Mouse (Mus musculus) liver, adult (tissue): ENCODE data around the gene Tbck.

Experiments used
- GATA4 ChIP-seq: IDR thresholded peaks from 2 replicates; pipeline ENCODE4 v1.6.1; 2014; ENCODE audit warnings: mild to moderate bottlenecking, low read length; ENCODE audit not compliant: insufficient replicate concordance

Gene Tbck

DNA sequence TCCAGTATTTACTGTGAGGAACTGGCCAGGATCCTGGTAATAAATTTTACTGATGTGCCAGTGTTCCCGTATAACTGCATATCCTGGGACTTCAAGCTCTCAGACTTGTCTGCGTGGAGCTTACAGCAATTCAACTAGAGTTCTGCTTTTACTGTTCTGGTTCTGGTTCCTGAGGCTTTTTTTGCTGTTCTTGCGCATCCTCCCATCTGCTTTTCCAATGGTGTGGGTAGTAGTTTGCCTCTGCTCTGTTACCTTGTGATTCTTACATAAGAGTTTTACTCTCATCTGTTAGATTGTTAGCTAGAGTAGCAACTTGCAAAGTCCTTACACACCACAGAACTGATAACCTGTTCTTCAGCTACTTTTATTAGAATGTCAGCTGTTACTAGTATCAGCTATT lies 40.4 kb downstream of the Tbck start:
- no peak for TF ChIP-seq GATA4

DNA sequence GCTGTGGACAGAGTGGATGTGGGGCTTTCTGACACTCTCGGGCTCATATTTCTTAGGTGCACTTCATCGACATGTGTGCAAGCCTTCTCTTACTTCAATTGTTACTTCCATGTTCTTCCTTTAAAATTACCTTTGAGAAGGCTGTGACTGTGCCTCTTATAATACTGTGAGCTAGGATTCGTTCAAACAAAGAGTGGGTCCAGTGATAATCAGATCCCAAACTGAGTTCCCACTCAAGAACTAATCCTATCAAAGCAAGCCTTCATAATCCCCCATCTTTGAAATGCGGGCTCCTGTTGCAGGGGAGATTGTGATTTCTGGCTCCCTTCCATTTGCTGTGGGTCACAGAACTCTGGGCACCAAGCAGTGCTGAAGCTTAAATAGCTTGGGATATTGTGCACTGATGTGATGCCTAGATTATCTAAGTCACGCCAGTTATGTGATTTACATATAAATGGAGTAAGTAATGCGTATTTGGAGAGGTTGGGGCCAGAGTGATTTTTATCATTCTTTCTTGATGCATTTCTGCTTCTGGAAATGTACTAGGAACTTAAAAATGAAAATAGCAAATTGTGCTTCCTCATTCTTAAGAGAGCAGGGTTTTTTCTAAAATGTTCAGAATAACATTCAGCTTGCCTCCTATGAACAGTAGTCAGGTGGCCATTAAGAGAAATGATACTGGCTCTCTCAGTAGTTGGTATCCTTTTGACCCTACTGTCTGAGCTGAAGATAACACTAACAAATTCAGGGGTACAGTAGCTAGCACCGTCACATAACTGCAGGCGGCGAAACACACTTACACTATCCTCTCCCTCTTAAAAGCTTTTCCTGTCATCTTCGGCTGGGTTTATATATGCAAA lies 60.6 kb downstream of the Tbck start:
- no peak for TF ChIP-seq GATA4

DNA sequence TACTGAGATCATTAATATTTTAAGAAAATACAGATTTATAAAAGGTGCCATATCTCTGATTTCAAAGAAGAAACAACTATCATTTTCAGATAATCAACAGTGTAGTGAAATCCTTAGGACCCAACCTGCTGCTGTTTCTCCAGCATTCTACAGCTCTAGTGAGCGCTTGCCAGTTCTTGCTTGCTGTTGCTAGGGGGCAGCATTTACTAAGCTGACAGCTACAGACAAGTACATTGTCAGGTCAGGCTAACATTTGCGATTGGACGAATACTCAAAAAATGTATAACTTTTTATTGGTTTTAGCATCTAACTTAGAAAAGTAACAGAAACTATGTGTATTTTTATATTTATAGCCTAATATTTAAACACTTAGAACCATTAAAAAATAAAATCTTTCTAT lies 63.1 kb downstream of the Tbck start:
- no peak for TF ChIP-seq GATA4

DNA sequence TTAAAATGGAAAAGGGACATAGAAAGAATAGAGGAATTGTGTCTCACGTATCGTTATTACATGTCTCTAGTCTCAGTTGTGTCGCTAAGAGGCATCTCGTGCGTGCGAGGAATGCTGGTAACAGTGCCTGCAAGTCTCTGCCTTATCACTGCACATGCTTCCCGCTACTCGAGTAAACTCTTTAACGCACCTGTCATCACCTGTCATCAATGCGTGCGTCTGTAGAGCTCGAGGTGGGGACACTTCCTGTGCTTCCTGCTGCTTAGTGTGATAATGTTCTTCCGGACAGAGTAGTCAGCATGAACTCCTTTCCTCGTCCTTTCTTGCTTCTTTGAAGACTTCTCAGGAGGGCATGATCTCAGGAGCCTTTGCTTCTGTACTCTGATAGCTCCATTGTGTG lies 63.8 kb downstream of the Tbck start:
- no peak for TF ChIP-seq GATA4

DNA sequence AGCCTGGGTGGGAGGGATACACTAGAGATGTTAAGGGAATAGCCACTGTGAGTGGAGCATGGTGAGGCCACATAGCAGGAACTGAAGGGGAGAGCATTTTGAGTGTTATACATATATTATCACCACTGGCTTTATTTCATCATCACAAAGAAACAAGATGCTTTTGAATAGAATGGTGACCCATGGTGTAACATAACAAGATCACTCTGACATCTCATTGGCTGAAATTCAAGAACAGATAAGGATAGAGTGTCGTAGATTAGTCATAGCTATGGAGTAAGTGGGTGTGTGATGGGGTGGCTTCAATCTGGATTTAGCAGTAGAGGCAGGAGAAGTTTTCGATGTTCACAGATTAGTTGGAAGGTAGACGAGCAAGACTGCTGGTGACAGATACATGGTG lies 64.8 kb downstream of the Tbck start:
- no peak for TF ChIP-seq GATA4

DNA sequence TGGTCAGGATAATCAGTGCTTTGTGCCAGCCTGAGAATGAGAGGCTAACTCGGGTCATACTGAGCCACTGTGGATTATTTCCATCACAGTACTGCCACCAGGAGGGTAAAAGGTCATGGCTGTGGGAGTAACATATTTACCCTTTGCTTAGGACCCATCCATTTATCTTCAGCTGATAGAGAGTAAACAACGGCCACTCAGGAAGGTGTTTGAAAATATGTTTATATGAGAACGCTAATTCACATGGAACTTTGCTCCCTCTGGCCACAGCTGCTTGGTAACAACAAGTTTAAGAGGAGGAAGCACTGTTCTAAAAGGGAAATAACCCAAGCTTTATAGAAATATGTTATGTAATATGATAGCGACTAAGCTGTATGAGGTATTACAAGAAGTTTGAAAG lies 68.8 kb downstream of the Tbck start:
- TF ChIP-seq GATA4, result no peak

DNA sequence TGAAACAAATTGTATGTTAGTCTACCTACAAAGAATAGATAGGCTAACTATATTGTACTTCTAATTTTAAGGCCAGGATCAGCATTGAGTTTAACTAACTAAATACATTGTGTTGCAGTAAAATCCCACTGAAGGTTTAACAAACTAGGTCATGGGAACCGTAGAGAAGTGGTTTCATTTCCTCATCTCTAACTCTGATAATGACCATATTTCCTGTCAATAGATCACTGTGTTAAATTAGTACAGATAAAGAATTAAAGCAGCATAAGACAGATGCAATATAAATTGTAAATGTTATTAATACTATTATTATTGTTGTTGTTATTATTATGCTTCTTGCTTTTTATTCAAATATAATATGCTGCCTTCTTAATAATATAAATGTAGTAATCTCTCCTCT lies 72.3 kb downstream of the Tbck start:
- no peak for TF ChIP-seq GATA4

DNA sequence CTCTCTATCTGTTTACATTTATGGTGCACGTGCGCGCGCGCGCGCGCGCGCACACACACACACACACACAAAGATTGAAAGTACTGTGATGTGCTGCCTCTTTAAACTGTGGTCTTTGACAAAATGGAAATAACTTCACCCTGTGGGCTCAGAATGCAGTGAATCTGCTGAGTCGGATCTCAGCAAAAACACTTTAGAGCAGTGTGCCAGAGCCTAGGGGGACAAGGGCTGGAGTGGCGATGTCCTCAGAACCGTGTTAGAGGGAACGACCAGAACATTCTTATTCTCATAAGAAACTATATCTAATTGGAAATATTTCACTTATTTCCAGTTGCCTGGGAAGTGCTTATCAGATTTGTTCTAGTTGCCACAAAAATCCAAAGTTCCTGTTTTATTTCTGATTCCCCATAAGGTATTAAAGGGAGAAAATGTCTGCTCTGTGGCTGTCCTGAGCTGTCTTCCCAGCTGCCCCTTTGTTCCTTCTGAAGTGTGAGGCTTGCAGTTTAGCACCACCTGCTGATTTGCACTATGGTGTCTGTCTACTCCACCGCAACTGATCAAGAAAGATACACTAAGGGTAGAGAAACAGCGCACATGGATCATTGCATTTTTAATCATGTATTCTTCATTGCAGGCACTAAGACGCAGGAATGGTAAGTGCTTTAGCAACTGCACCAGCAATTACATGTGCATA lies 82.2 kb downstream of the Tbck start:
- TF ChIP-seq GATA4, result no peak

DNA sequence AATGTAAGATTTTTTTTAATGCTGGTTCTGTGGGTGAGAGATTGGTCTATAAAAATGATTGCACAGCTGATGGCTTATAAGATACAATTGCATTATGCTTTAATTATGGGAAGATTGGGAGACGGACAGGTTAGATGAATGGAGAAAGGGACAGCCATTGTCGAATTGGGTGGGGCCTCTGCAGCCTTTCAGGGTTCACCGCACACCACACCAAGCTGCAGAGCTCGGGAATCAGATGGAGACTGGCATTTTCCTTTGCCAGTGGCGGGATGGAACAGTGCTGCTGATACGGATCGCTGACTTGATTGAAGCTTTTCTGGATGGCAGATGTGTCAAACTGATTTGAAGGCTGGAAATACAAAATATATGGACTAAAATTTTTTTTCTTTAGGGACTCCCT lies 88.1 kb downstream of the Tbck start:
- TF ChIP-seq GATA4, result no peak

DNA sequence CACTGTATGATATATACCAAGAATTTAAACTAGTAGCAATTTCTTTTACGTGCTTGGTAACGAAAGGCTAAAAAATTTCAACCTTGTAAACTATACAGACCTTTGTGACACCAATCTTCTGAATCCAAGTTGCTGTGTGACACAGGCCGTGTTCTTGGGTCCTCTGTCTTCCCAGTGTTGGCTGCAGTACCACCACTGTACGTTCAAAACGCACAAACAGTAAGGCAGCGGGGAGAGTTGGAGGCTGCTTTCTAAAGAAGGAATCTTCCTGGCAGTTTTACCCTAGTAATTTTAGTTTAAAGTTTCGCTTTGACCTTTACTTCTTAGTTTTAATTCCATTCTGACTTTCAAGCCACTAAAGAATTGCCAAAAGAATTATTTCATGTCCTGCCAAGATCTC lies 92.7 kb downstream of the Tbck start:
- no peak for TF ChIP-seq GATA4

DNA sequence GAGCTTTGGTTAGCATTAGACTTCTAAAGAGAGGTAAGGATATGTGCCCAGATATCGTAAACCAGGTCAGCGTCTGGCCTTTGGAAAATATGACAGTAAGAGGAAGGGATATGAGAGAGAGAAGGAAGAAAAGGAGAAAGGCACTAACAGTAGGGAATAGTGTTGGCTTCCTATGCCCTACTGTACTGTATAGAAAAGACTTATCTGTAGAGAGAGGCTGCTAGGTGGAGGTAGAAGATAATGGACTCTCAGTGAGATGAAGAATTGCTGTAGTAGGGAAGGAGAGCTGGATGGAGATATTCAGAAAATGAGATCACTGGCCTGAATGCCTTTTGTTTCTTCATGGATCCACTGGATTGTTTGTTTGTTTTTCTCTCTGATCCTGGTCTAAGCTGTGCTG lies 97.2 kb downstream of the Tbck start:
- no peak for TF ChIP-seq GATA4

DNA sequence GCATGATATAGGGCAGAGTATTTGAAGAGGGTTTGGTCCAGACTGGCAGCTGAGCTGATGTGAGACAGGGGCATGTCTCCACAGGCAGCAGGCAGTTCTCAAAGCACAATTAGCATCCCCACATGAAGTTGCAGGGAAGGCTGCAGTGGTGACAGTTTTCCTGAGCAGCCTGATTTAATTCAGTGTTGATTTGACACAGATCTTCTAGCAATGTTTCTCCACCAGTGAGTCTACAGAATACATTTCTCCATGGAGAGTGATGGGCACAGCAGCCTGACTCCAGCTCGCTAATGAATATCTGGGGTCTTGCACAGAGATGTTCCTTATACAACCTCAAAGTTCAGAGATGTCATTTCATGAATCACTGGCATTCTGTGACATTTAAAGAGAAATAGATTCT lies 99.1 kb downstream of the Tbck start:
- no peak for TF ChIP-seq GATA4

DNA sequence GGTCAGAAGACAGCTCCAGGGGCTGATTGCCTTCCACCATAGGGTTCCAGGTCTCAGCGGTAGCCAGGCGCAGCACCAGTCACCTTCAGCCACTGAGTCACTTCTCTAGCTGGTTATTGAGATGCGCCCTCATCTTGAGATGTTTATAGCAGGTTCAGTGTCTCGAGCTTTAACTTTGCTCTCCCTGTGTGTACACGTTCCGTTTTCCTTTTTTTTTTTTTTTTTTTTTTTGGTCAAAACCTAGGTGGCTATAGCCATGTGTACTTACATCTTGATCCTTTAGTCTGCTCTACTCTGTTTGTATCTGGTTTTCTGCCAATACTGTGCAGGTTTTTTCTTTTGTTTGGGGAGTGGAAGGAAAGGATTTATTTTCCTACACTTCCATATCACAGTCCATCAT lies 100.8 kb downstream of the Tbck start:
- TF ChIP-seq GATA4, result no peak

DNA sequence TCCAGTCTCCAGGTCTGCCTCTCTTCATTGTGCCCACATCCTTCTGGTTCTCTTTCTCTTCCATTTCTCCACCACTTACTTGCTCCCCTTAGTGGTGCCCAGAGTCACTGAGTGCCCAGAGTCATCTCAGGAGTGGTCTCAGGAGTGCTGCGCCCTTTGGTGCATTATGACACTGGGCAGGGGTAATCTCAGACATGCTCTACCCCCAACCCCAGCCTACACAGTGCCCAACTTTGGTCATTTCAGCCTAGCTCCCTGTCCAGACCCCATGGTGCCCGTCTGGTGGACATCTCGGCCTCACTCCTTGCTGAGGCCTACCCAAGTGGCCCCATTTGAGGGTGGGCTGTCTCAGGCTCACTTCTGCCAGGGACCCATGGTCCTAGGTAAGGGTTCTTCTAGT lies 102.7 kb downstream of the Tbck start:
- no peak for TF ChIP-seq GATA4

DNA sequence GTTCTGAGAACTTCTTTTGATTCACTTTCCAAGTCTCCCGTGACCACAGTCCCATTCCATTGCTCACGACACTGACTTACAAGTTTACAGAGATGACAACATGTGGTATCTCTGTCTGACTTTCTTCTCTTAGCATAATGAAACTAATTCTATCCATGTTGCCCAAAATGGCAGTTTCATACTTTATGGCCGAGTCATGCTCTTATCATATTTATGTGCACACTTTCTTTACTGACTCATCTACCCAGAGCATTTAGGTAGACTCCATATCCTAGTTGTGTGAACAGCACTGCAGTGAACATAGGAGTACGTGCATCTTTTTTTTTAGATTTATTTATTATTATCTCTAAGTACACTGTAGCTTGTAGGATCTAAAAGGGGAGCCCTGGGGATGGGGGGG lies 103.8 kb downstream of the Tbck start:
- TF ChIP-seq GATA4, result no peak

DNA sequence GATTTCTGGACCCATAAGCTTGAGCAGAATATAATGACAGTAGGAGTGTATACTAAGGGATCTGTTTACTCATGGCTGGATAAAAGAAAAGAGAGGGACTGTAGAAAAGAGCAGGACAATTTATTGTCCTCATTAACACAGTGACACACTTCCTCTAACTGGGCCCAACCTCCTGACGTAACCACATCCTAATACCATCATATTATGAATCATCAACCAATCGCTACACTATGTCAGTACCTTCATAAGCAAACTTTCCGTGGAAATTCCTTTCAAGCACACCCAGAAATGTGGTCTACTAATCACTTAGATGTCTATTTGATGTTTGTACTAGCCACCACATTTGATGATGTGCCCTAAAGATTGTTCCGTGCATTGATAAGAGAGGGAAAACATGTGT lies 107.2 kb downstream of the Tbck start:
- TF ChIP-seq GATA4, result no peak

DNA sequence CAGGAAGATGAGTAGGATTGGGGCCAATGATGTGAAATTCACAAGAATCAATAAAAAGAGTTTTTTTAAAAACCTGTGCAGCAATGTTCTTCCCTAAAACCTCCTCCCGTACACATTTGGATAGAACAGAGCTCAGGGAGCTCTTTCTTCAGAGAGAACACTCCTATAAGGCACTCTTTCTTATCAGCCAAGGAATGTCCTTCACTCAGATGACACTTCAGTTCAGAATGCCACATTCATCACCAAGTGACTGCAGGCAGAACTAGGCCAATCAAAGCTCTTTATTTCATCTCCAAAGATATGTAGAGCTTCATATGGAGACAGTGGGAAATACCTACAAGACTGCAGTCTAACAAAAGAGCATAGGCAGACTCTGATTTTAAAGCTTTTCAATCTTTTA lies 116.3 kb downstream of the Tbck start:
- TF ChIP-seq GATA4, result no peak

DNA sequence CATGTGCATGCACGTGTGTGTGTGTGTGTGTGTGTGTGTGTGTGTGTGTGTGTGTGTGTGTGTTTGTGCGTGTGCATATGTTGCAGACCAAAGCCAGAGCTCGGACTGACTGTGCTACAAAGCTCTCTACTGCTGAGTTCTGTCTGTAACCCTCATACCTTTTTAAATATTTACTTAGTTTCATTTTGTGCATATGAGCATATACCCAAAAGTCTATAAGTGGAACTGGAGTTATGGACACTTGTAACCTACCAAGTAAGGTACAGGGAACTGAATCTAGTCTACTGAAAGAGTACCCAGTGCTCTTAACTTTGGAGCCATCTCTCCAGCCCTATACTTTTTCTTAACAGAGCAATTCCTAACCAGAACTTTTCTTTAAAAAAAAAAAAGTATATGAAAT lies 118.0 kb downstream of the Tbck start:
- no peak for TF ChIP-seq GATA4
